Mouse (Mus musculus): Measurements from ENCODE around the gene Mlc1. TPM values are rescaled to one million over a fixed set of nuclear protein-coding genes. Genes with fewer than 3 reads are reported as not detected.

Gene Mlc1
- total RNA-seq, 2 experiments from 2014 or later, result 0.10 TPM; not detected in 1

DNA sequence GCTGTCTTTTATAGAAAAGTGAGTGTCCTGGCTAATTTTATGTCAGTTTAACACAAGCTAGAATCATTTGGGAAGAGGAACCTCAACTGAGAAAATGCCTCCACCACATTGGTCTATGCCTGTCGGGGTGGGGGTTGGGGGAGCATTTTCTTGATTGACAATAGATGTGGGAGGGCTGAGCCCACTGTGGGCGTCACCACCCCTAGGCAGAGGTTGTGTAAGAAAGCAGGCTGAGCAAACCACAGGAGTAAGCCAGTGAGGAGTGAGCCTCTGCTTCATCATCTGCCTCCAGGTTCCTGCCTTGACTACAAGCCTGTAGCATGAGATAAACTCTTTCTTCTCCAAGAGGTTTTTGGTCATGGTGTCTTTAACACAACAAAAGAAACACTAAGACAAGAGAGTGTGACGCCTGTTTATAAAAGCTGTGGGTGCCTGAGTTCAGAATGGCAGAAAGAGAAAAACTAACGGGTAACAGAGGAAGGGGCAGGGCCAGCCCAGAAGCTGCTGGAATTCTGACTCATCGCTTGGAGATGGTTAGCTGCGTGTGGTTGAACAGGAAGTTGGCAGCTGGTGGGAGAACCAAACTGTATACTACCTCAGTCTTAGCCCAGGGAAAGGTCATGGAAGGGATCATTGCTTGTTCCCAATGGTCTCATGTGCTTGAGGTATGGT, 42.1 kb downstream of the Mlc1 start:
- no peak for DNase-seq

DNA sequence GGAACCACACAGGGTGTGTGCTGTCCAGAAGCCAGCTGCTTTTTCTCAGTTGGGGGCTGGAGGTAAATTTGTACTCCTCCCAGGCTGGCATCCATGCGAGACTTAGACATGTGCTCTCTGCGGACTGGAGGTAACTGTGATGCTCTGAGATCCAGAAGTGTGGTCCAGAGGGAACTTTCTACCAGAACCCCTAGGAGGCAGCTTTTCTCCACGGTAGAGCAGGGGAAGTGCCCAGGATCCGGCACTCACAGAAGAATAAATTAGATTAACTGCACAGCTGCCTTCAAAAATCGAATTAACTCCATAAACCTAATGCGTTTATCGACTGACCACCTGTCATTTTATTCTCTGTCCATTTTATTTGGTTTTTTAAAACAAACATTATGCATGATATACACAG, 44.7 kb downstream of the Mlc1 start:
- DNase-seq, result no peak

DNA sequence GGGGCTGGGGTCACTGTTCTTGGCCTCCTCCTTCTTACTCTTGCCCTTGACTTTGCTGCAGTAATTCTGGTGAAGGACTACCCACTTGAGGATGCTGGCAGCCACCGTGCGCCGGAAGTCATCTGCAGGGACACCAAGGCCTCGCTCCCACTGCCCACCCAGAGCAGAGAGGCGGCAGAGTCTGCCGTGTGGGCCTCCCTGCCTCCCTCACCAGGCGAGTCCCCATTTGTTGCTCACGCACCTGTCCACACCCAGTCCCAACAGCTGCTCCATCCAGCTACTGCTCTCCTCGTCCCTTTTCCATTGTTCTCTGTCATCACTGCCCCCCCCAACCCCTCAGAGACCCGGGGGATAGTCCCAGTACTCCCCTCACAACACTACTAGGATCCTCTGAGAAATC, 46.1 kb downstream of the Mlc1 start:
- no peak for DNase-seq

DNA sequence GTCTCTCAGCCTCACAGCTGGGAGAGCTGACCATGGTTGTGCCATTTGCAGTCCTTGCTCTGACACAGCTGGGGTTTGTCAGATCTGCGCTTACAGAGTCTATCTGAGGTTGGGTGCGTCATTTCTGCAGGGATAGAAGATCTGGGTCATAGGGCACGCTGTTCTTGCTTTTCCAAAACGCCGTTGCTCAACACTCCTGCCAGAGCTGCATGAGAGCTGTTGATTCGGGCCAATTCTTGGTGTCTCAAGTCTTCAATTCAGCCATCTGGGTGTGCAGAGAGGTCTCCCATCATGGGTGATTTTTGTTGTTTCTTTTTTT, 56.9 kb downstream of the Mlc1 start:
- DNase-seq, result no peak

DNA sequence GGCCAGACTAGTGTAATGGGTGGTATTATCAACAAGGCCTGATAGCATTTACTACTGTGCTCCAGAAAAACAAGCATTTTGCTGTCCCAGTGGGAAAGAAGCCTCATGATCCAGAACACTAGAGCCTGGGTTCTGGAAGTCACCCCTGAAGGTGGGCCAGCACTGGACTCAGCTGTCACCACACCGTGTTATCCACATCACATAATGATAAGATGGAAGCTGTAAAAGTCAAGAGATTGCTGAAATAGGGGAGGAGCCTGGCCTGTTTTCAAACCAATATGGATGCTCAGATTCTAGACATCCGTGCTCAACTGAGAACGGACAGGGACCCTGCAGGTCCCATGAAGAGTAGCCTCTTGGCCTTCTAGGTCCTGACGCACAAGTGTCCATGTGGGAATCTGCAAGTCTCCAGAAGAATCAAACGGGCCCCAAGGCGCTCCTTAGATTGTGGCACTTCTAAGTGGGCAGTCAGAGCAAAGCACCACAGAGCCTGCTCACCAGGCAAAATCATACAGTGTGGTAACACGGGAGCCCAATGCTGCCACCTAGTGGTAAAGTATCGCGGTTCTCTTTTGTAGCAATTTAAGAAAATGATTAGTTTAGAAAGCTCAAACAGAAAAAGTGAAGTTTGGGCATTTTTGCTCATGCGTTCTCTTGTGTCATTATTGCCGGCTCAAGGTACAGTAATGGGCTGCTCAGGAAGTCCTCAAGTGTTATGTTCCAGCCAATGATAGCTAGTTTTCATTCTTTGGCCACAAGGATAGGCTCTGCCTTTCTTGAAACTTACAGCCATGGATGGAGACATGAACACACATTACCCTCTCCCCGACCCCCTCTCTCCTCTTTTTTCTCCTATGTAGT, 57.4 kb downstream of the Mlc1 start:
- peak; percentile 16 for DNase-seq

DNA sequence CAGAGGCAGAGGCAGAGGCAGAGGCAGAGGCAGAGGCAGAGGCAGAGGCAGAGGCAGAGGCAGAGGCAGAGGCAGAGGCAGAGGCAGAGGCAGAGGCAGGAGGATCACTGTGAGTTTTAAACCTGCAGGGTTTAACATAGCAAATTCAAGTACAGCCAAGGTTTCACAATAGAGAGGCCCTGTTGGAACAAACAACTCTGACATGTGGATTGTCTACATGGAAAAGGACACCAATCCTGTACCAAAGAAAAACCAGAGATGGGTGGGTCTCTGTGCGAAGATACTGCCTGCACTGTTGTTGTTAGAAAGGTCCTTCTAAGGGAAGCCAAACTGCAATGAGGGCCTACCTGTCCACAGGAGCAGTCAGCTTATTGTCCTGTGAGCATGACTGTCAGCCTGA, 58.7 kb downstream of the Mlc1 start:
- no peak for DNase-seq

DNA sequence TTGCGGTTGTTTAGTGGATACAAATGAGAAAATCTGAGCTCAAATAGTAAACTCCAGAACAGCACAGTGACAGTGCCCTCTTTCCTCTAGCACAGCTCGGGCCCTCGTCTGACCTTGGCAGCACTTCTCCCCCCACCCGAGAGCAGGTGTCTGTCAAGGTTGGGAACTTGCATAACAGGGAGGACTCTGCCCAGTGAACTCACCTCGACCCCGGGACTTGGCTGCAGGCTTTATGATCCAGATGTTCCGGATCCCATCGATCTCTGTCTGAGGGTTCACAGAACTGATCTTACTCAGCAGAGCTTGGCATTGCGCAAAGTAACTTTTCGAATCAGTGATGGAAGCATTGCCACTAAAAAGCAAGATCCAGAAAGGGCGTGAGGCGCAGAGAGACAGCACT, 59.5 kb downstream of the Mlc1 start:
- no peak for DNase-seq

DNA sequence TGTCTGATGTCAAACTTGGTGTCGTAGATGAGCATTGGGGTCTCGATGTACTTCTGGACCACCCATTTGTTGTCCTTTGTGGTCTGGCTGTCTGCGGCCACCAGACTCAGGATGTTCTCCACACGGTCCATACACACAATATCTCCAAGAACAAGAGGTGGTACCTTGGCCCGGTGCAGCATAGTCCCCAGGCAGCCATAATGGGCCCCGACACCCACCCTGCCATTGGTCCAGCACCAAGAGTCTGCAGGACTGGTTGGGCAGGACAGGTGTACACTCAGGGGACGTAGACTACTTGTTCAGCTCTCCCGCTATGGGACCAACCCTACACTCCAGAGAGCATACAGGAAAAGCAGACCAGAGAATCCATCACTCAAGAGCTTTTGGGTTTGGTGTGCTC, 61.7 kb downstream of the Mlc1 start:
- DNase-seq, result no peak

DNA sequence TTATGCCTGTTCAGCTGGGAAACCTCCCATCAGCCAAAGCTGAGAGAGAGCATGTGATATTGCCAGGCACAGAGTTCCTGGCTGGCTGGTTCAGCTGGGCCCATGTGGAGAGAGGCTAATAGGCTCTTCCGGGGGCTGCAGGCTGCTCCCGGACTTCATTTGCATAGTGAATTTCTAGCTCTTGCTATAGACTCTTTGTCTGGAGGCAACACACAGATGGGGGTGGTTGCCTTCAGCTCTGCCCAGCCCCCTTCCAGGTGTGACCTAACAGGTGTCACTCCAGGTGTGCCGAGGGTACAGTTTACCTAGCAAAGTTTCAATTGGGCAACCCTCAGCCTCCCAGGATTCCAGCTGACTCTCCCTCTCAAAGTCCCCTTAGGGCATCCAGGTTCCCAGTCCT, 62.4 kb downstream of the Mlc1 start:
- no peak for DNase-seq

DNA sequence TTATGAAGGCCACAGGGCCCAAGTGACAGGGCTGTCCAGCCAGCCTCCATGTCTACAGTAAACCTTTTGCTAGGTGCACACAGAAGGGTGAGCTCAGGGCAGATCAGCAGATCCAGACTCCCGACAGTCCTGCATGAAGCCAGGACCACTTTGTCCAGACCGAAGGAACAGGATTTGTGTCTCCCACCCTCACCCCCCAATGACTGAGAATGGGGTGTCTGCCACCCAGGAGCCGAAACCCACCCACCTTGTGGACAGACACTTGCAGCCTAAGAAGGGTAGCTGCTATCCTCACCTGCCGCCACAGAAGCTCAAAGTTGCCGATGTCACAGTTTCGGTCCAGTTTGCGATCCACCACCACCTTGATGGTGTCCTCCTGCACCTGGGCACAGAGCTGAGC, 63.8 kb downstream of the Mlc1 start:
- DNase-seq, result no peak

DNA sequence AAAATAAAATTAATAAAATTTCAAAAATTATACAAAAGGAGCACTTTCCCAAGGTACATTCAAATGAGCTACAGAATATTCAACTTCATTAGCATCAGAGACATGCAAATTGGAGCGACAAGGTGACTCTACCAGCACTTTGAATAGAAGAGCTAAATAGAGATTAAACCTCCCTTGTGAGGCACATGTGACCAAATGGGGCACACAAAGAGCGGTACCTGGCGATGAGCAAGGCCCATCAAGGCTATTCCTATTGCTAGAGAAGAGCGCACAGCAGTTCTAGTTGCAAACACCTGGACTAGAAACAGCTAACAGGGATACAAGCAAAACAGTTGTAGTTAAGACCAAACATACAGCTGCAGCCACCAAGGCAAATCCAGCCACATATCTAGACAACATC, 72.5 kb downstream of the Mlc1 start:
- DNase-seq, result no peak

Other genes starting within 250 kb of the Mlc1 start
- gene Brd1, start 244.8 kb downstream of the Mlc1 start, total RNA-seq (2021), result 10 to 100 TPM; 20.9 to 21.6 TPM
- 10 to 100 TPM in 1 of 2 experiments, 1 to 10 TPM in 1; 9.0 to 11.3 TPM for gene Zbed4, start 227.3 kb downstream of the Mlc1 start, total RNA-seq (2021)
- 1 to 10 TPM; 3.5 to 5.2 TPM for gene Alg12, start 159.7 kb downstream of the Mlc1 start, total RNA-seq (2021)
- 1 to 10 TPM; 9.8 to 9.9 TPM for gene Creld2, start 159.4 kb downstream of the Mlc1 start, total RNA-seq (2021)
- 10 to 100 TPM; 20.6 to 22.2 TPM for gene Pim3, start 116.8 kb downstream of the Mlc1 start, total RNA-seq (2021)
- not detected for gene Ttll8, start 24.6 kb downstream of the Mlc1 start, total RNA-seq (2021)
- not detected for gene Mov10l1, start 3.9 kb upstream of the Mlc1 start, total RNA-seq (2021)
- not detected for gene Panx2, start 80.7 kb upstream of the Mlc1 start, total RNA-seq (2021)
- 10 to 100 TPM; 22.7 to 26.2 TPM for gene Trabd, start 96.1 kb upstream of the Mlc1 start, total RNA-seq (2021)
- gene Selenoo, start 110.1 kb upstream of the Mlc1 start, total RNA-seq (2021), result 10 to 100 TPM; 12.2 to 12.7 TPM
- 1 to 10 TPM; 6.5 to 8.4 TPM for gene Tubgcp6, start 144.1 kb upstream of the Mlc1 start, total RNA-seq (2021)
- 1 to 10 TPM; 5.3 to 6.5 TPM for gene Hdac10, start 149.7 kb upstream of the Mlc1 start, total RNA-seq (2021)
- gene Mapk12, start 161.7 kb upstream of the Mlc1 start, total RNA-seq (2021), result 100 to 1,000 TPM; 140 to 157 TPM
- gene Mapk11, start 170.6 kb upstream of the Mlc1 start, total RNA-seq (2021), result 1 to 10 TPM in 1 of 2 experiments, under 1 TPM in 1; 0.67 to 2.1 TPM
- 10 to 100 TPM in 1 of 2 experiments, 1 to 10 TPM in 1; 8.5 to 11.9 TPM for gene Plxnb2, start 201.8 kb upstream of the Mlc1 start, total RNA-seq (2021)
- gene Dennd6b, start 217.5 kb upstream of the Mlc1 start, total RNA-seq (2021), result 1 to 10 TPM; 6.6 to 8.4 TPM
- 10 to 100 TPM; 71.1 to 72.5 TPM for gene Ppp6r2, start 232.5 kb upstream of the Mlc1 start, total RNA-seq (2021)

Data from gastrocnemius, postnatal 25 days (tissue).